Mouse (Mus musculus): Measurements from ENCODE around the gene Grk5.

The Grk5 gene

GRCm38 (mm10) chr19:61096776-61097175, 207.2 kb downstream of the Grk5 start:
- no peaks in the 10 kb centered on the region; the same call in 1 of the 2 replicates for H3K4me1 ChIP-seq (replicated peaks; ENCODE audit: low read depth, low read length)
- H3K36me3 ChIP-seq (ENCODE audit: insufficient read depth, low read length) = no peaks in the 10 kb centered on the region
- TF ChIP-seq POU5F1 (IDR thresholded peaks at IDR 0.05; ENCODE audit: borderline replicate concordance, low read length) = no peak
- no peak for TF ChIP-seq CTCF (conservative IDR thresholded peaks at IDR 0.05; ENCODE audit: low read length)
- TF ChIP-seq NANOG (IDR thresholded peaks at IDR 0.05; ENCODE audit: borderline replicate concordance, low read length) = no peak
- H3K9me3 ChIP-seq (ENCODE audit: low read length) = no peaks in the 10 kb centered on the region
- no peak overlapping the region for H3K4me3 ChIP-seq (replicated peaks; ENCODE audit: low read length)
- H3K27me3 ChIP-seq (ENCODE audit: insufficient read depth, low read length) = no peaks in the 10 kb centered on the region

- H3K4me1 ChIP-seq (replicated peaks; ENCODE audit: low read depth, low read length) = no peaks in the 10 kb centered on the region; the same call in 1 of the 2 replicates
- no peaks in the 10 kb centered on the region for H3K36me3 ChIP-seq (ENCODE audit: insufficient read depth, low read length)
- TF ChIP-seq CTCF (conservative IDR thresholded peaks at IDR 0.05; ENCODE audit: low read length) (peak; percentile 89), POU5F1 (IDR thresholded peaks at IDR 0.05; ENCODE audit: borderline replicate concordance, low read length) (no peak), NANOG (IDR thresholded peaks at IDR 0.05; ENCODE audit: borderline replicate concordance, low read length) (no peak)
- no peaks in the 10 kb centered on the region for H3K9me3 ChIP-seq (ENCODE audit: low read length)
- no peak overlapping the region for H3K4me3 ChIP-seq (replicated peaks; ENCODE audit: low read length)
- no peaks in the 10 kb centered on the region for H3K27me3 ChIP-seq (ENCODE audit: insufficient read depth, low read length)
These were observed 208.2 kb downstream of the Grk5 start for GRCm38 (mm10) chr19:61097764-61098163.

GRCm38 (mm10) chr19:61110184-61110583, 220.6 kb downstream of the Grk5 start:
- no peak overlapping the region for H3K4me3 ChIP-seq (replicated peaks; ENCODE audit: low read length)
- no peak for TF ChIP-seq NANOG (IDR thresholded peaks at IDR 0.05; ENCODE audit: borderline replicate concordance, low read length)
- TF ChIP-seq CTCF (conservative IDR thresholded peaks at IDR 0.05; ENCODE audit: low read length) = peak; percentile 78
- no peaks in the 10 kb centered on the region for H3K36me3 ChIP-seq (ENCODE audit: insufficient read depth, low read length)
- no peaks in the 10 kb centered on the region for H3K9me3 ChIP-seq (ENCODE audit: low read length)
- no peaks in the 10 kb centered on the region for H3K4me1 ChIP-seq (replicated peaks; ENCODE audit: low read depth, low read length)
- H3K27me3 ChIP-seq (ENCODE audit: insufficient read depth, low read length) = no peaks in the 10 kb centered on the region

GRCm38 (mm10) chr19:61131096-61131495, 241.5 kb downstream of the Grk5 start:
- peaks cover 15% of the 10 kb centered on the region for H3K4me1 ChIP-seq (replicated peaks; ENCODE audit: low read depth, low read length)

GRCm38 (mm10) chr19:61138655-61139054, 249.1 kb downstream of the Grk5 start:
- Histone ChIP-seq H3K9me3 (ENCODE audit: low read length) (no peaks in the 10 kb centered on the region), H3K4me3 (replicated peaks; ENCODE audit: low read length) (no peak overlapping the region), H3K27me3 (ENCODE audit: insufficient read depth, low read length) (no peaks in the 10 kb centered on the region), H3K36me3 (ENCODE audit: insufficient read depth, low read length) (no peaks in the 10 kb centered on the region), H3K4me1 (replicated peaks; ENCODE audit: low read depth, low read length) (peaks cover 22% of the 10 kb centered on the region)
- TF ChIP-seq POU5F1 (IDR thresholded peaks at IDR 0.05; ENCODE audit: borderline replicate concordance, low read length) (no peak), NANOG (IDR thresholded peaks at IDR 0.05; ENCODE audit: borderline replicate concordance, low read length) (no peak), CTCF (conservative IDR thresholded peaks at IDR 0.05; ENCODE audit: low read length) (no peak)

More at GRCm38 (mm10) chr19:61131096-61131495, 241.5 kb downstream of the Grk5 start:
- H3K27me3 ChIP-seq (ENCODE audit: insufficient read depth, low read length) = no peaks in the 10 kb centered on the region
- H3K36me3 ChIP-seq (ENCODE audit: insufficient read depth, low read length) = no peaks in the 10 kb centered on the region
- TF ChIP-seq NANOG (IDR thresholded peaks at IDR 0.05; ENCODE audit: borderline replicate concordance, low read length) (no peak), CTCF (conservative IDR thresholded peaks at IDR 0.05; ENCODE audit: low read length) (peak; percentile 47), POU5F1 (IDR thresholded peaks at IDR 0.05; ENCODE audit: borderline replicate concordance, low read length) (no peak)
- H3K4me3 ChIP-seq (replicated peaks; ENCODE audit: low read length) = no peak overlapping the region
- no peaks in the 10 kb centered on the region for H3K9me3 ChIP-seq (ENCODE audit: low read length)

- H3K27me3 ChIP-seq (ENCODE audit: insufficient read depth, low read length) = no peaks in the 10 kb centered on the region
- H3K36me3 ChIP-seq (ENCODE audit: insufficient read depth, low read length) = no peaks in the 10 kb centered on the region
- TF ChIP-seq NANOG (IDR thresholded peaks at IDR 0.05; ENCODE audit: borderline replicate concordance, low read length) (no peak), CTCF (conservative IDR thresholded peaks at IDR 0.05; ENCODE audit: low read length) (no peak), POU5F1 (IDR thresholded peaks at IDR 0.05; ENCODE audit: borderline replicate concordance, low read length) (no peak)
- H3K4me3 ChIP-seq (replicated peaks; ENCODE audit: low read length) = peak within 1 kb of the TSS; percentile 85
- peaks cover 22% of the 10 kb centered on the region for H3K4me1 ChIP-seq (replicated peaks; ENCODE audit: low read depth, low read length)
- no peaks in the 10 kb centered on the region for H3K9me3 ChIP-seq (ENCODE audit: low read length)
These were observed 251.0 kb downstream of the Grk5 start, which contains the start of gene Zfp950 for GRCm38 (mm10) chr19:61140342-61141206. Zfp950 (minus strand) TSS chr19:61140840.

- peak overlapping the region; percentile 85 for H3K4me3 ChIP-seq (replicated peaks; ENCODE audit: low read length)
- no peaks in the 10 kb centered on the region for H3K9me3 ChIP-seq (ENCODE audit: low read length)
- TF ChIP-seq CTCF (conservative IDR thresholded peaks at IDR 0.05; ENCODE audit: low read length) = no peak
- TF ChIP-seq POU5F1 (IDR thresholded peaks at IDR 0.05; ENCODE audit: borderline replicate concordance, low read length) = no peak
- TF ChIP-seq NANOG (IDR thresholded peaks at IDR 0.05; ENCODE audit: borderline replicate concordance, low read length) = no peak
- peaks cover 22% of the 10 kb centered on the region for H3K4me1 ChIP-seq (replicated peaks; ENCODE audit: low read depth, low read length)
- H3K36me3 ChIP-seq (ENCODE audit: insufficient read depth, low read length) = no peaks in the 10 kb centered on the region
- no peaks in the 10 kb centered on the region for H3K27me3 ChIP-seq (ENCODE audit: insufficient read depth, low read length)
These were observed 251.8 kb downstream of the Grk5 start for GRCm38 (mm10) chr19:61141299-61141698.
